Mouse (Mus musculus): ENCODE results near the gene Insr. TPM values are rescaled to one million over a fixed set of nuclear protein-coding genes. Genes with fewer than 3 reads are reported as not detected.

Insr gene
- total and polyA plus RNA-seq, 3 experiments, result 2.1 to 4.6 (median 3.0) TPM

- Histone ChIP-seq H3K9ac (ENCODE audit: insufficient read depth, low read depth) (no peak overlapping the region), H3K79me2 (replicated peaks; ENCODE audit: control insufficient read depth, extremely low read depth, insufficient read depth, poor library complexity, severe bottlenecking) (no peaks in the 10 kb centered on the region), H3K4me2 (ENCODE audit: insufficient read depth, low read depth, poor library complexity, severe bottlenecking) (no peak overlapping the region), H3K4me1 (ENCODE audit: control insufficient read depth in 1 of 2, insufficient read depth in 2 of 2) (no peaks in the 10 kb centered on the region), H3K4me3 (replicated peaks in 1 of 3; ENCODE audit: low read depth in 2 of 3, low read length in 2 of 3, poor library complexity in 1 of 3) (no peak overlapping the region), H3K9me3 (replicated peaks; ENCODE audit: low read length) (no peaks in the 10 kb centered on the region), H3K27me3 (replicated peaks) (no peaks in the 10 kb centered on the region), H3K36me3 (replicated peaks in 1 of 2; ENCODE audit: control insufficient read depth in 1 of 2, insufficient read depth in 1 of 2, low read length in 1 of 2) (peaks cover 0 to 62% of the 10 kb centered on the region in 2 experiments), H3K27ac (ENCODE audit: insufficient read depth, low read depth) (no peak overlapping the region)
- in situ Hi-C loops (cut with MboI; ENCODE audit: low pct_ligation_motif_present, low pct_unique_long_range_greater_than_20kb, low sequenced_read_pairs), result no loop called here
- TF ChIP-seq JUN (IDR thresholded peaks at IDR 0.05; ENCODE audit: insufficient read depth, low read depth, low read length) (no peak), ZNF384 (IDR thresholded peaks at IDR 0.05; ENCODE audit: low read depth, low read length) (no peak), POLR2A (IDR thresholded peaks at IDR 0.05; ENCODE audit: low read depth, low read length) (no peak), MXI1 (IDR thresholded peaks at IDR 0.05; ENCODE audit: low read depth, low read length) (no peak), E2F4 (IDR thresholded peaks at IDR 0.05; ENCODE audit: insufficient replicate concordance, low read depth, low read length) (no peak), KAT2A (IDR thresholded peaks at IDR 0.05; ENCODE audit: insufficient replicate concordance, low read length) (no peak), ZKSCAN1 (IDR thresholded peaks at IDR 0.05; ENCODE audit: borderline replicate concordance, low read depth, low read length) (no peak), SIN3A (IDR thresholded peaks at IDR 0.05; ENCODE audit: low read length) (no peak), ETS1 (conservative IDR thresholded peaks at IDR 0.05; ENCODE audit: low read depth, low read length) (no peak), NELFE (IDR thresholded peaks at IDR 0.05; ENCODE audit: low read depth, low read length) (no peak), MEF2A (IDR thresholded peaks at IDR 0.05; ENCODE audit: borderline replicate concordance, low read depth, low read length) (no peak), CHD1 (IDR thresholded peaks at IDR 0.05; ENCODE audit: low read depth, low read length) (no peak)
- dilution Hi-C loops (cut with MboI; ENCODE audit: extremely low pct_ligation_motif_present, extremely low pct_unique_long_range_greater_than_20kb, low sequenced_read_pairs), result no loop called here
- DNase-seq (ENCODE audit: extremely low read depth), result no peak
Observed at GRCm38 (mm10) chr8:3208729-3209128, 70.7 kb downstream of the Insr start.

- Histone ChIP-seq H3K36me3 (replicated peaks in 1 of 2; ENCODE audit: control insufficient read depth in 1 of 2, insufficient read depth in 1 of 2, low read length in 1 of 2) (peaks cover 0 to 56% of the 10 kb centered on the region in 2 experiments), H3K79me2 (replicated peaks; ENCODE audit: control insufficient read depth, extremely low read depth, insufficient read depth, poor library complexity, severe bottlenecking) (no peaks in the 10 kb centered on the region), H3K4me3 (replicated peaks in 1 of 3; ENCODE audit: low read depth in 2 of 3, low read length in 2 of 3, poor library complexity in 1 of 3) (no peak overlapping the region), H3K9me3 (replicated peaks; ENCODE audit: low read length) (no peaks in the 10 kb centered on the region), H3K27ac (ENCODE audit: insufficient read depth, low read depth) (no peak overlapping the region), H3K27me3 (replicated peaks) (no peaks in the 10 kb centered on the region), H3K4me2 (ENCODE audit: insufficient read depth, low read depth, poor library complexity, severe bottlenecking) (no peak overlapping the region), H3K9ac (ENCODE audit: insufficient read depth, low read depth) (no peak overlapping the region), H3K4me1 (ENCODE audit: control insufficient read depth in 1 of 2, insufficient read depth in 2 of 2) (no peaks in the 10 kb centered on the region)
- no peak for DNase-seq (ENCODE audit: extremely low read depth)
- dilution Hi-C loops (cut with MboI; ENCODE audit: extremely low pct_ligation_motif_present, extremely low pct_unique_long_range_greater_than_20kb, low sequenced_read_pairs), result no loop called here
- no peak for TF ChIP-seq GABPA (IDR thresholded peaks at IDR 0.05; ENCODE audit: insufficient replicate concordance, low read depth, low read length)
- TF ChIP-seq ETS1 (conservative IDR thresholded peaks at IDR 0.05; ENCODE audit: low read depth, low read length), result no peak
- no peak for TF ChIP-seq JUN (IDR thresholded peaks at IDR 0.05; ENCODE audit: insufficient read depth, low read depth, low read length)
- TF ChIP-seq RCOR1 (conservative IDR thresholded peaks at IDR 0.05; ENCODE audit: low read depth, low read length), result no peak
- no peak for TF ChIP-seq EP300 (IDR thresholded peaks at IDR 0.05; ENCODE audit: low read length)
- TF ChIP-seq POLR2A (IDR thresholded peaks at IDR 0.05; ENCODE audit: low read depth, low read length), result no peak
- no peak for TF ChIP-seq KAT2A (IDR thresholded peaks at IDR 0.05; ENCODE audit: insufficient replicate concordance, low read length)
- TF ChIP-seq SIN3A (IDR thresholded peaks at IDR 0.05; ENCODE audit: low read length), result no peak
- TF ChIP-seq MXI1 (IDR thresholded peaks at IDR 0.05; ENCODE audit: low read depth, low read length), result no peak
- no peak for TF ChIP-seq USF2 (conservative IDR thresholded peaks at IDR 0.05; ENCODE audit: low read depth, low read length)
- TF ChIP-seq NRF1 (IDR thresholded peaks at IDR 0.05; ENCODE audit: low read depth, low read length), result no peak
- TF ChIP-seq MAFK (IDR thresholded peaks at IDR 0.05; ENCODE audit: insufficient replicate concordance, low read length), result no peak
- no peak for TF ChIP-seq E2F4 (IDR thresholded peaks at IDR 0.05; ENCODE audit: insufficient replicate concordance, low read depth, low read length)
- TF ChIP-seq BHLHE40 (IDR thresholded peaks at IDR 0.05; ENCODE audit: low read depth, low read length), result no peak
- TF ChIP-seq RAD21 (IDR thresholded peaks at IDR 0.05; ENCODE audit: low read depth, low read length), result no peak
- no peak for TF ChIP-seq UBTF (IDR thresholded peaks at IDR 0.05; ENCODE audit: low read depth, low read length)
- TF ChIP-seq HCFC1 (IDR thresholded peaks at IDR 0.05; ENCODE audit: low read depth, low read length), result no peak
- no peak for TF ChIP-seq PAX5 (IDR thresholded peaks at IDR 0.05; ENCODE audit: low read length)
- no peak for TF ChIP-seq USF1 (IDR thresholded peaks at IDR 0.05; ENCODE audit: low read depth, low read length)
- in situ Hi-C loops (cut with MboI; ENCODE audit: low pct_ligation_motif_present, low pct_unique_long_range_greater_than_20kb, low sequenced_read_pairs), result no loop called here
Observed at GRCm38 (mm10) chr8:3204758-3205443, 74.5 kb downstream of the Insr start.

All from CH12.LX (cell line).